ENCODE assay signal across 17 mouse cellular contexts in the genomic region with DNA sequence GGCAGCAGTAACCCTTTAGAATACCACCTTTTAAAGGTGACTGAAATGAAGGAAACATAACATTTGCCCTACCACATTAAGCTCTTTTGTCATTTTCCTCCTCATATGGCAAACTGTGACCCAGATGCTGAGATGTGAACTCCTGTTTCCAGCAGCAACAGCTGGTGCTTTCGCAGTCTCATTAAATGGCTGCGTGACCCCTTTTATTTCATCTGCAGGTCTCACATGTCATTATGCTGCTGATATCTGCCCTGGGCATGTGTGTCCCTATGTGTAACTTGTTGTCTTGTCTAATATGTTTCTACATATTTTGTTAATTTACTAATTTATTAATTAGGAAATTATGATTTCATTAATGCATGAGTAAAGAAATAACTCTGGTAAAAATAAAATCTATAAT.
"Had no signal": no experiment of that assay in that cellular context is flagged by ENCODE, and none has a peak within 500 bp of the region (broad histone marks: within the 10 kb centered on the region; RNA-seq: fewer than 3 reads in every experiment).

No protein-coding gene starts in this region.

- H3K4me2 ChIP-seq: limb, embryonic 13.5 days; liver, embryonic 15.5 days; midbrain, embryonic 11.5 days; neural tube, embryonic 15.5 days; stomach, embryonic 15.5 days had no signal

- H3K4me1 ChIP-seq: limb, embryonic 13.5 days; liver, embryonic 15.5 days; neural tube, embryonic 15.5 days; stomach, embryonic 15.5 days had no signal

- H3K27me3 ChIP-seq: limb, embryonic 13.5 days; liver, embryonic 15.5 days; neural tube, embryonic 15.5 days; stomach, embryonic 15.5 days had no signal

- DNase-seq: kidney, adult 9 months; kidney, postnatal 36 days; layer of hippocampus, adult 9-11 months; left cerebral cortex, postnatal 4 days; lung, adult 2 months; lung, postnatal 36 days; right cerebral cortex, postnatal 14 days; thymus, adult 2 months; thymus, postnatal 36 days had no signal

- H3K9me3 ChIP-seq: limb, embryonic 13.5 days; liver, embryonic 15.5 days; neural tube, embryonic 15.5 days; stomach, embryonic 15.5 days had no signal

- ATAC-seq: lung, postnatal 0 days had no signal

- H3K9ac ChIP-seq: limb, embryonic 13.5 days; liver, embryonic 15.5 days; neural tube, embryonic 15.5 days; stomach, embryonic 15.5 days had no signal

- H3K36me3 ChIP-seq: limb, embryonic 13.5 days; liver, embryonic 15.5 days; neural tube, embryonic 15.5 days; stomach, embryonic 15.5 days had no signal

- H3K4me3 ChIP-seq: limb, embryonic 13.5 days; liver, embryonic 15.5 days; myocyte; neural tube, embryonic 15.5 days; stomach, embryonic 15.5 days had no signal

- H3K27ac ChIP-seq: kidney, postnatal 0 days; limb, embryonic 13.5 days; liver, embryonic 15.5 days; neural tube, embryonic 15.5 days; stomach, embryonic 15.5 days had no signal
